Mouse (Mus musculus): ENCODE results near the gene Rnf181.

DNA sequence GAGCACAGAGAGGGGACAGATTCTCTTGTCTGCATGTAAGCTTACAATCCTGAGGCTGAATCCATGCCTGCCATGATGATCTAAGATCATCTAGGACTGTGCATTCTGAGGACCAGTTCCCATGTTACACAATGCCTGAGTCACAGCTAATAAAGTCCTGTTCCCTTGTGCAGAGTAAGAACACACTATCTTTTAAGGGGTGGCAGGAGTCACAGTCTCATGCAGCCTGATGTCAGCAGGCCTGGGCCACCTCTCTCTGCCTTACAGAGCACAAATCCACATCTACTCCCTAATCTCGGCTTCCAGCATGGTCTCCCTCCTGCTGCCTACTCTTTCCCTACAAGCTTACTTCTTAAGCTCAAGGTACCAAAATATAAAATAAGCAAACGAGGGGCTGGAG is 51.4 kb downstream of the Rnf181 start:
- TF ChIP-seq GATA1 (IDR thresholded peaks at IDR 0.05; ENCODE audit: low read length) (no peak), TAL1 (IDR thresholded peaks at IDR 0.05; ENCODE audit: low read length) (no peak)

All from erythroblast, embryonic 14.5 days (primary cell).